Mouse (Mus musculus) T-cell, adult 66 days (primary cell): ENCODE measurements around the gene Lhpp. TPM values are rescaled to one million over a fixed set of nuclear protein-coding genes. Genes with fewer than 3 reads are reported as not detected.

Experiments
- total RNA-seq, 2 experiments: library from RNA; stranded (reverse); gene quantifications; 3 replicates in 1 of 2; 4 replicates in 1 of 2; pipeline ENCODE4 v1.2.4; 2023

Lhpp gene
- 1 to 10 TPM; 2.1 to 2.8 TPM for total RNA-seq

DNA sequence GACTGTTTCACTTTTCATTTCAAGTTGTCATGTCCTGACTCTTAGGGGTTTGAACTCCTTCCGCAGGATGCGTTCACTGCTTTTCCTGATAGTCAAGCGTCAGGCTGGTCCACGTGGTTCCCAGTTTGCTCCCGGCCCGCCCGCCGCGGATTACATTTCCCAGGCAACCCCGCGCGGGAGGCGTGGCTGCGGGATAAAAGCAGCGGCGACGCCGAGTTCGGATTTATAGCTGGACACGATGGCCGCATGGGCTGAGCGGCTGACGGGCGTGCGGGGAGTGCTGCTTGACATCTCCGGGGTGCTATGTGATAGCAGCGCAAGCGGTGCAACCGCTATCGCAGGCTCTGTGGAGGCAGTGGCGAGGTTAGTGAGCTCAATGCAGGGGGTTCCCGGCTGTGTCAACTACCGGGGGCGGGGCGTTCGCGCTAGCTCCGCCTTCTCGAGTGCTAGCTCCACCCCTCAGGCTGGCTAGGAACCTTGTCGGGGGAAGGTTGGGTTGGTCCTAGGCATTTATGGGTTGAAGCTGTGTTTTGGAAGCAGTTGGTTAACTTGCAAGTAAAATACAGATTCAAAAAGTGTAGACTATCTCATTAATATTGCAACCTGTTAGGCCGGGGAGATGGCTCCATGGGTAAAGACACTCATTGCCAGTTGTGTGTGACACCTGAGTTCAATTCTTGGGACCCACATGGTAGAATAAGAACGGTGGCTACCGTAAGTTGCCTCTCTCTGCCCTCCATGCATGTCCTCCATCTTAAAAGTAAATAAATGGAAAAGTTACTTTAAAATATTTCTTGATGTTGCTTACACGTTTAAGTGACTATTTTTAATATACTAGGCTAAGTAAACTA, at the start of gene Lhpp:
Gene Lhpp, plus strand, starts transcription at position 171 of the 851 bp plus-strand sequence.

DNA sequence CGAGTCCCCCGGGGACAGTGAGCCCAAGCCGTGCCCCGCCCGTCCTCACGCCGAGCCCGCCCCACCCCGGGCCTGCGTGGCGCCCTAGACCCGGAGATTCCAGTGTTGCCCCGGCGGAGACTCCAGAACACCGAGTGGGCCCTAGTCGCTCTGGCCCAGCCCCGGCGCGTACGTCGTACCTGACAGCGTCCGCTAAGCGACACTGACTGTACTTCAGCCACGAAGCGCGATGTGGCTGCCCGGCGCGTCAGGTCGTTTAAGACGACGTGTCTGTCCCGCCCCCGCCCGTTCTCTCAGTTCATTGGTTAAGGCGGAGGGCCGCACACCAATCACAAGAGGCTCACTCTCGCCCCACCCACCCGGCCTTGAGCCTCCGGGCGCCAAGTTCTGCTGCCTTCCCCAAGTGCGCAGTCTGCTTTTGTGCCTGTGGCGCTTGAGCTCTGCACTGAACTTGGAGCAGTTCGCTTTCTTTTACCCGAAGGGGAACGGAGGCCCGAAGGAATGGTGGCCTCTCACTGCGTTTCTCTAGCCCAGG, 34.3 kb upstream of the Lhpp start, which contains the start of gene Oat:
Gene Oat, minus strand, starts transcription at position 283 of the 535 bp plus-strand sequence.

DNA sequence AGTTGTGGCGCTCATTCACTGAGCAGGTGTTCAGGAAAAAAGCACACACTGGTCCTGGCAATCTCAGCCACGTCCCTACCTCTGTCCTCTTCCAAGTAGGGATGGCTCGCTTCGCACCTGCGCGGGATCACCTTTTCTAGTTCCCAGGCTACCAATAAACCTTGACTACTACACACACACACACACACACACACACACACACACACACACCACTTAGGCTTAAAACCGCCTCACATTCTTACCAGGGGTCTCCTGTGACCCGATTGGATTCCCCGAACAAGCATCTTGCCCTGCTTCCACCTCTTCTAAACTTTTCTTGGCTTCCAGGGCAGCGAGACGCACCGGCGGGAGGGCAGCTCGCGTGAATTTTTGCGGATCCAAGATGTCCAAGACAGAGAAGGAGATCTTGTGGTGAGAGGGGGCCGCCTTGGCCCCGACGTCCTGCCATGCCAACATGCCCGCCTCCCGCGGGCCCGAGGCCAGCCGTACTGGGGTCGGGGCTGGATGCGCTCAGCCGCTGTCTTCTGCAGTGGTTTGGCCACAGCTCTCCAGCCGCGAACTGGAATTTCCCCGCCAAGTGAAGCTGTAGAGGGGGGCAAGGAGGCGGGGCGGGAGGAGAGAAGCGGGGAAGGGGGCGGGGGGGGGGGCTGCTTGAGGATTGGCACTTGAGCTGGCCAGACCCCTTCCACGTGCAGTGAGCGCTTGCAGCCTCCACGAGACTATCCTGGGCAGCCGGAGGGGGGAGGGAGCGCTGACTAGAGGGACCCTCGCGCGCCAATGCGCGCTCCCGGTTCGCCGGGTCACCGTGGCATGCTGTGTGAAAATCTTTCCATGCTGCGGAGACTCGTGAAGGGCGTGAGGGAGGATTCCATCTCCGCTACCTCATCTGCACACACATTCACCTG, 11.1 kb upstream of the Lhpp start, which contains the start of gene Nkx1-2:
Gene Nkx1-2, minus strand, starts transcription at position 567 of the 905 bp plus-strand sequence.

Other genes with a start within 250 kb of the Lhpp start
- gene Oat, start 34.2 kb upstream of the Lhpp start, total RNA-seq, result 10 to 100 TPM; 58.9 to 59.7 TPM
- gene Nkx1-2, start 11.0 kb upstream of the Lhpp start, total RNA-seq, result under 1 TPM in 1 of 2 experiments, not detected in 1; 0.17 TPM
- 100 to 1,000 TPM; 119 to 128 TPM for gene Fam53b, start 203.2 kb downstream of the Lhpp start, total RNA-seq
- 10 to 100 TPM; 28.9 to 33.9 TPM for gene Eef1akmt2, start 242.0 kb downstream of the Lhpp start, total RNA-seq
- gene Abraxas2, start 248.6 kb downstream of the Lhpp start, total RNA-seq, result 10 to 100 TPM; 28.8 to 34.7 TPM